Mouse (Mus musculus) adrenal gland, adult 8-10 months (tissue): ENCODE measurements around the gene Col28a1. TPM values are rescaled to one million over a fixed set of nuclear protein-coding genes. Genes with fewer than 3 reads are reported as not detected.

Experiments
- DNase-seq: peaks from one replicate; pipeline ENCODE4 v3.0.0; 2022
- total RNA-seq, 4 experiments: library from RNA; stranded (reverse); gene quantifications; 2 replicates each; pipeline ENCODE4 v1.2.4; 2022

The Col28a1 gene
- total RNA-seq, 4 experiments from 2014 or later, result 0.80 to 2.8 (median 1.4) TPM

DNA sequence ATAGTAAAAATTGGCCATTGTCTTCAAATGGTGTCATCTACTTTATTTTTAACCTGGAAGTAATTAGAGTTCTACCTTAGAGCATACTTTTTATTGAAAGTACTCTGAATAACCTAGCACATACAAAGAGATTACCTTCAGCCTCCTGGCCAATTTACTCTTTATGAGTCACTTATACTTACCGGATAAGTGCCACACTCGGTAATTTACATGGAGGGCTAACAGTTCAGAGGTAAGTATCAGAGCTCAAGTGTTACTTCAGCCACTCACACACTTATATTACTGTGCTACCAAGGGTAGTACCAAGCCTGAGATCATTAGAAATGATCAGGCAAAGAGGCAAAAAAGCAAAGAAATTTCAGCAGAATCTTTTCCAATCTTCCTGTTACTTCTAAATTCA is 73.8 kb downstream of the Col28a1 start:
- no peak for DNase-seq

DNA sequence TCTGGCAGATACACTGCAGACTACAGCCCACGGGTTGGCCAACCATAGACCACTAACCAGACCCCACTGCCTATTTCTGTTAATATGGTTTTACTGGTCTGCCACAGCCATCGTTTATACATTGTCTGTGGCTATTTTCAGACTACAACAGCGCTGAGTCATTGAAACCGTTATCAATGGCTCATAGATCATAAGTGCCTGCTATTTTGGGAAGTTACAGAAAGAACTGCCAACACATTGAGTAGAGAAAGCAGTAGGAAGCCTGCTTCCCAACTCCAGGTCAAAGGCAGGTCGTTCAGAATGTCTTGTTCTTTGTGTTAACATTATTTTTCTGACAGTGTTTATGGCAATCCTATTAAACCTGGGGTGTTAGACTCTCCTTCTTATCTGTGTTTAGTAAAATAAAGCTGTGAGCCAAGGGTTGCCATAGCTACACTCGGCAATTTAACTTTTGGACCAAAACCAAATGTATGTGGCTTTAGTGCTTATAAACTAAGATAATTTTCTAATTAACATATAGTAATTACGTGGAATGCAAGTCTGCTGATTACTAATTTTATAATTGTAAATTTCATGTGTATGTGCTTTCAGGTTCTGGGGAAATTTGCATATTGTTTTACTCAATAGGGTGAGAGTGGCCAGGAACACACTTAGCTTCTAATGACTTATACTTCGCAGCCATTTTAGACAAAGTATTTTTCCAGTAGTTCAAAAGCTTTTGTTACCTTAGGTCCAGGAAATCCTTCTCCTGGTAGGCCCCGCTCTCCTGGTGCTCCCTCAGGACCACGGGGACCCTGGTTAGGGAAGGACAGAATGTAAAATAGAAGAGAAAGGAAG is 86.3 kb downstream of the Col28a1 start:
- DNase-seq, result no peak

GRCm38 (mm10) chr6:8101224-8101623 is 91.2 kb downstream of the Col28a1 start:
- no peak for DNase-seq

DNA sequence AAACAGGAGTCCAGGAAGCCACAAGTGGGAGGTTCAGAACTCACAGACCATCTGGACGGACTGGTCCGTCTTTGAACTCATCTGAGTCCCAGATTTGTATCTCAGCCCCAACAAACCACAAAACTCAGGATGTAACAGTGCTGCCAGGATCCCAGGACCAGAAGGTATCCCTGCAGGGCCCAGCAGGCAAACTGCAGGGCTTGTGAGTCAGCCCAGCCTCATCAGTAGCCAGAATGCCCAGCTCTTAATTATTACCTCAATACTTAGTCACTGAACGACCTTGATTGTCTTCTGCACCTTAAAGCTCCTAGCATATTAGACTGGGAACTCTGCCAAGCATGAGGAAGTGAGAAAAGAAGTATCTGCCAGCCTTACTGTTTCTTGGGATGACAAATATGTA is 96.6 kb downstream of the Col28a1 start:
- DNase-seq, result no peak

DNA sequence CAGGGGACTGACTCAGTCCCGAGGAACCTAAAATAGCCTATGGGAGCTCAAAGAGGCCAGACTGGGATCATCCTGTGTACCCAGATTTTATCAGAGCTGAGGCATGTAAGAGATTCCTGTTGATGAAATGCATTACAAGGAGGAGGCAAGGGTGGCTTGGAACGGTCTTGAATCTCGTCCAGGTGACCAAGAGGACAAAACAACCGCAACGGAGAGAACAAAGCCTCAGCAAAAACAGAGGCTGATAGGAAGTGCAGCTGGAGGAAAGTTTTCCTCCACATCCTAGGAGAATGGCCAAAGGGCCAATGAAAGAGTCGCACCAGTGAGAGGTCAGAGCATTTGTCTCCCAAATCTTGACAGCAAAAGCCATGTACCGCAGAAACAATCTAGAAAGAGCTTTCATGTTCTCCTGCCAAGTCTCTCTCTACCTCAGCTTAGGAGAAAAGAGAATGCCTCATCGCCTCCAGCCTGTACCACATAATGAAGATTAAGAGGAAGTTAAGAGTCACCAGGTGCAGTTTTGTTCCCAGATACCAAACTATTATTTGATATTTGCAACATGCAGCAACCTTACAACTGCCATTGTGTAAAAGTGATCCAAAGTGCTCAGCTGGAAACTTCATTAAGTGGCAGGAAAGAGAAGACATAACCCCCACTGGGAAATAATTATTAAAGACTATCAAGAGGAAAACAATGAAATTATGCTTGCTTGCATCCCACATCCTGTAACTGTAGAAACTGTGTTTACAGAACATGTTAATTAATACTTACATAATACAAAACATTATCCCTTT is 98.1 kb downstream of the Col28a1 start:
- DNase-seq, result no peak

DNA sequence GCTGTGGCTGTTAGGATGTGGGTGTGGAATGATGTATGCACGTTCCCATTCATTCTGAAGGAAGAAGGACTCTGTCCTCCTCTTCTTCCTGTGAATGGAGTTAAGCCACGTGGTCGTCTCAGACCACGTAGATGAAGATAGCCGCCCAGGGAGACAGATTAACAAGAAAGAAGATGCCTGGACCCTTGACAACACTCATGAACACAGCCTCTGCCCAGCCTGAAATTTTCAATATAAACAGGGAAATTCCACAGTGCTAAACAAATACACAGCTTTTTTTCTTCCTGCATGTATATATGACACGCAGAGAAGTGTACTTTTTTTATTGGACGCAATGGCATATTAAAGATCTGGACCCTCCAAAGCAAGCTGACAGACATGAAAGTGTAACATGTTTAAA is 98.9 kb downstream of the Col28a1 start:
- DNase-seq, result no peak

DNA sequence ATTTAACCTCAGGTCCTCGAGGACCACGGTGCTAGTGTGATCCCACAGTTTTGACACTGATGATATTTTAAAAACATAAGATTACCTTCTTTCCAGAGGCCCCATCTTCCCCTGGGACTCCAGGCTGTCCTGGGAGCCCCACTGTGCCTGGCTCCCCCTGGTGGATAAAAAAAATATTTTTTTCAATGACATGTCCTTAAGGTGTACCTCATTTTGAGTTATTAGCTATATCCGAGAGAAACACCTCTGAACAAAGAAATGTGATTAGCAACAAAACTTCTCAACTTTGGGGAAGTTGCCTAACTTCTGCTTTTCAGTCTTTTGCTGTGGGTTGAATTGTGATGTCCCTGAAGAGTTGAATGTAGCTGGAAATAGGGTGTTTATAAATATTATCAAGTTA is 105.6 kb downstream of the Col28a1 start:
- DNase-seq, result no peak

- no peak for DNase-seq
Measured at GRCm38 (mm10) chr6:8084806-8085205, 107.6 kb downstream of the Col28a1 start.

GRCm38 (mm10) chr6:8083196-8083595 is 109.2 kb downstream of the Col28a1 start:
- DNase-seq, result no peak

- no peak for DNase-seq
Measured at GRCm38 (mm10) chr6:8077572-8078146, 114.8 kb downstream of the Col28a1 start.

DNA sequence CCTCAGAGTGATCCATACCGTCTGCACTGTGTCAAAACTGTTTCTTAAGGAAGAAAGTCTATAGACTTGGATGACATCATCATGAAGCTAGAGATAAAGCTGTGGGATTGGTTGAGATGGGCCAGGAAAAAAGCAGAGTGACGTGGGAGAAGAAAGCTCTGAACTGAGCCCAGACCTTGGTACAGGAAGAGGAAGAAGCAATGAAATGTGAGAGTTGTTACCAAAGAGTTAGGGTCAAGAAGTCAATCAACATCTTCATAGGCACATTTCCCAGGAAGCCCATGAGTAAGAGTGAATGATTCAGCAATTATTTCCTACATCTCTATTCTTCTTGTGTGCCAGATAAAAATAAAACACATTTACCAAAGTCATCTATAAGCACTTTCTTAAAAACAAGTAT is 117.5 kb downstream of the Col28a1 start:
- DNase-seq, result no peak

DNA sequence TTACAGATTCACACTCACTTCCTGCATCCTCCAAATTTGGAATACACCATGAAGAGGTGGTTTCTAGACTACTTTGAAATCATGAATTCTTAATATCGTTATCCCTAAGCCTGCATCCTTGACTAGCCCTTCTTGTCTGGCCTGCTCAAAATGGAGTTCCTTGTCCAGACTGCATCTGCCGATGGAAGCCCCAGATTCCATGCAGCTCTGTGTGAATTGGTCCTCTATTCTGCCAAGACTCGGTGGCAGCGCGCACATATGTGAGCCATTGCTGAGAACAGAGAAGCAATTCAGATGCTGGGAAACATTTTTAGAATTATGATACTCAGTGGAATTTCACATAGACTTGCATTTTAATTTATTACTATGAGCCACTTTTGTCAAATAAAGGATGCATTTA is 123.4 kb downstream of the Col28a1 start:
- no peak for DNase-seq

GRCm38 (mm10) chr6:8068394-8068793 is 124.0 kb downstream of the Col28a1 start:
- DNase-seq, result no peak

DNA sequence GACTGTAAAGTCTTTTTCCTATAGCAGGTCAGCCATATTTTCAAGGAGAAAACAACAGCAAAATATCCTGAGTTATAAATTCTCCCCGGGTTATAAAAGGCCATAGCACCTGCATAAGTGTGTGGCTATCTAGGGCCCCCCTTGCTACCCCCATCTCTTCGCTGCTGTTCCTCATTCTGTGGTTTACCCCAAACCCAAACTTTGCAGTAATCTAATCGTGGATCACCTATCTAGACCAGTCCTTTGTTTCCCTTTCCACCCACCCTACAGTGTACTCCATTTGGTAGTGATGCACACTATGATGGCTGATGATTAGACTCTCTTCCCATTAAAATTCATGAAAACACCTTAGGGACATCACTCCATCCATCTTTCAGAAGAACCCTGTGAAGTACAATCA is 125.3 kb downstream of the Col28a1 start:
- no peak for DNase-seq

GRCm38 (mm10) chr6:8066208-8066607 is 126.2 kb downstream of the Col28a1 start:
- peak; percentile 11 for DNase-seq

DNA sequence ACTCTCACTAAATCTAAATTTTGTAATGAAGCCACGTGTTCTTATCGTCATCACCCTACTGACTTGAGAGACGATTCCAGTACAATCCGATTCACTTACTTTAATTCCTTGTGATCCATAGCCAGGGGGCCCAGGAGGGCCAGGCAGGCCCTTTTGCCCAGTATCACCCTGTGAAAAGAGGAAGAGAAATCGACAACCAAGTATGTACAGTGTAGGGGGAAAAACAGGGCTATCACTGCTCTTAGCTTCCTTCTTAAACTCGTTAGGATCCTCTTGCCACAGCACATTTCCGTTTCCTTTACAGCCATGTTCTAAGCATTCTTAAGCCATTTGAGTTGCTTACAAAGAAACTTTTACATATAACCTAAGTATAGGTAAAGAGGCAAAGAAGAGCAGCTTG is 133.2 kb downstream of the Col28a1 start:
- DNase-seq, result no peak

GRCm38 (mm10) chr6:8048216-8048615 is 144.2 kb downstream of the Col28a1 start:
- no peak for DNase-seq

- DNase-seq, result peak; percentile 20
Measured at GRCm38 (mm10) chr6:8046446-8046845, 146.0 kb downstream of the Col28a1 start.

- DNase-seq, result no peak
Measured at GRCm38 (mm10) chr6:8045825-8046224, 146.6 kb downstream of the Col28a1 start.

DNA sequence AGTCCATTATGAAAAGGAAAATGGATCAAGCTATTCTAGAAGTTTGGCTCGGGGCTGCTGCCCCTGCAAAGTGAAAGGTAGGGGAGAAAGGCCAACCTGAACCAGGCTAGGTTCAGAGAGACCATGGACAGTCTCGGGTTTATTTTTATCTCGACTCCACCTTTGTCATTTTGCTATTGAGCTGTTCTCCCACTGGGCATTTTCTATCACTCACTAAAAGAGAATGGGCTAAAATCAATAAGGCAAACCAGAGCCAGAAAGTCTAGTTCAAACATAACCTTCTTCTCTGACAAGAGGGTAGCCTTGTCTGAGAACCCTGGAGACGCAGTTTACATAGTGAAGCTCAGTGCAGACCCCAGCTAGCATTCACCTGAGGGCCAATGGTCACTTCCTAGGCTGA is 163.7 kb downstream of the Col28a1 start:
- no peak for DNase-seq

DNA sequence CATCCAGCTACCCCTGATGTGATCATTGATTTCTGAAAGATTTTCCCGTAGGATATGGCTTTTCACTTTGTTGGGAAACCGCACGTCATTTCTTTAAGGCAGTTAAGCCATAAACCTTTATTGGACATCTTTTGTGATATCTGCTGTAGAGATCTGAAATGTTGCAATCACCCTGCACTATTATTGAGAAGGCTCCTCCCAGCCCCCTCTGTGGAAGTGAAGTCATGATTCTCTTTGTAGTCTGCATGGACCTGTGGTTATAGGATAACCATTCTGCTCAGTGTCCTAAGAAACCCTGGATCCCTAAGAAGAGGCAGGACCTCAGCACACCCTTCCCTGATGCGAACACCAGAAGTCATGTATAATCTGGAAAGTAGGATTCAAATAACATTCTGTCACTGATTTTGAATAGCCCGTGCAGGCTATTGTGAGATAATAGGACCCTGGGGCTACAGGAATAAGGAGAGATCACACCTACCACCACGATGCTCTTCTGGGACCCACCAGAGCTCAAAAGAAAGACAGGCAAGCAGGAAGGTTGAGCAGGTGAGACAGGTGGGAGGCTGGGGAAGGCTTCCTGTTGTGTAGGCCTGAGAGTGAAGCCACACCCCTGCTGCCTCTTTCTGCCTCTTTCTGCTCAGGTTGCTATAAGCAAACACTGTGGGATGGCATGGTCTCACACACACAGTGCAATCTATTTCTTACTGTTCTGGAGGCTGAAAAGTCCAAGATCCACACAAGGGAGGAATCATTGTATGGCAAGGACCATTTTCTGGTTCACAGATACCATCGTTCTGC is 166.9 kb downstream of the Col28a1 start:
- no peak for DNase-seq

DNA sequence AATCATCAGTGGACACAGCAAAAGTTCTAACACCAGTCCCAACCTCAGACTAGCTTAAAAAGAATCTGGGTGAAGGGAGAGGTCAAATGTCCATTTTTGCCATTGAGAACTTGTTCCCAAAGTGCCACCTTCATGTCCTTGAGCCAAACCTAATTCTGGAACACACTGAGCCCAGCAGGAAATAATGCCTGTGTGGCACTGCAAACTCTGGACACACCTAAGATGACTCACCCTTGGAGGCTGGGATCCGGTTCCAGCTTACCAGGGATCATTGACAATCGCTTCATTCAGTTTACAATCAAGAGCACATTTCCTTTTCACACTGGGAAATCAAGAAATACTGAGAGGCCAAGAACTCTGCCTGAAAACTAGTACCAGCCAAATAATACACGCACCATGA is 168.9 kb downstream of the Col28a1 start:
- no peak for DNase-seq

DNA sequence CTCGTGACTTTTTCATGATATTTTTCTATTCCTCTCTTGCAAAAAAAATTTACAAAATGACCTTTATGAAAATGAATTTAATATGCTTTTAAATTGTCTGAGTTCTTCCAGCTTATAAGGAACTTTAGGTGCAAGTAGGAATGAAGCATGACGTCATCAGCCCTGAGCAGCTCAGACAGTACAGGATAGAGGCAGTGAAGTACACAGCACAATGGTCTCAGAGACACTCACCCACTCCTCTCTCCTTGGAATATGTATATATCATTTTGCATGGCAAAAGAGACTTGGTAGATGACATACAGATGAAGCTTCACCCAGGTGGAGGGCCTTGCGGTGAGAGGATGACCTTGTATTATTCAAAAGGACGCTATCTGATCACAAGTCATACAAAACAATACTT is 197.7 kb downstream of the Col28a1 start:
- DNase-seq, result no peak
